Mouse (Mus musculus) embryonic facial prominence, embryonic 15.5 days (tissue): ENCODE data around the gene Mylk. TPM values are rescaled to one million over a fixed set of nuclear protein-coding genes. Genes with fewer than 3 reads are reported as not detected.

Experiments used
- ATAC-seq: fragments of 200-750 bp; cut with Nextera tagmentation; 2 replicates; pipeline ENCODE4 v1.8.0; 2017; ENCODE audit warnings: low read depth, moderate TSS enrichment; ENCODE audit not compliant: insufficient number of reproducible peaks, low FRiP score, low TSS enrichment
- H3K27ac ChIP-seq: fragments of 300-500 bp; sonication (generic); replicated peaks from 2 replicates; pipeline ENCODE4 v1.5.1; 2015; ENCODE audit warnings: mild to moderate bottlenecking, inconsistent platforms
- H3K27me3 ChIP-seq: fragments of 300-500 bp; sonication (generic); 2 replicates; pipeline ENCODE4 v1.6.1; 2015; ENCODE audit warnings: inconsistent platforms
- H3K36me3 ChIP-seq: fragments of 300-500 bp; sonication (generic); 2 replicates; pipeline ENCODE4 v1.6.1; 2015; ENCODE audit warnings: mild to moderate bottlenecking, inconsistent platforms
- H3K4me1 ChIP-seq: fragments of 300-500 bp; sonication (generic); 2 replicates; pipeline ENCODE4 v1.6.1; 2015; ENCODE audit warnings: inconsistent platforms
- H3K4me2 ChIP-seq: fragments of 300-500 bp; sonication (generic); replicated peaks from 2 replicates; pipeline ENCODE4 v1.6.1; 2015; ENCODE audit warnings: mild to moderate bottlenecking, inconsistent platforms
- H3K4me3 ChIP-seq: fragments of 300-500 bp; sonication (generic); replicated peaks from 2 replicates; pipeline ENCODE4 v1.5.1; 2015; ENCODE audit warnings: mild to moderate bottlenecking, inconsistent platforms
- H3K9ac ChIP-seq: fragments of 300-500 bp; sonication (generic); 2 replicates; pipeline ENCODE4 v1.6.1; 2015; ENCODE audit warnings: inconsistent platforms
- H3K9me3 ChIP-seq: fragments of 300-500 bp; sonication (generic); replicated peaks from 2 replicates; pipeline ENCODE4 v1.6.1; 2016; ENCODE audit warnings: inconsistent platforms
- WGBS: fragments of 180-500 bp; shearing (Covaris S2); methylation state at CpG from one replicate; pipeline ENCODE4 v1.1.7; 2015; 5-methylcytosine and 5-hydroxymethylcytosine counted together
- polyA plus RNA-seq: library from polyadenylated mRNA; unstranded; fragments of >200 nt; fragmentation: Nextera tagmentation; extraction: Ambion mirVana; gene quantifications from 2 replicates; pipeline ENCODE4 v1.2.1, GENCODE M21; 2015

The Mylk gene
- polyA plus RNA-seq, 1 experiment from 2014 or later: 28.1 TPM

DNA sequence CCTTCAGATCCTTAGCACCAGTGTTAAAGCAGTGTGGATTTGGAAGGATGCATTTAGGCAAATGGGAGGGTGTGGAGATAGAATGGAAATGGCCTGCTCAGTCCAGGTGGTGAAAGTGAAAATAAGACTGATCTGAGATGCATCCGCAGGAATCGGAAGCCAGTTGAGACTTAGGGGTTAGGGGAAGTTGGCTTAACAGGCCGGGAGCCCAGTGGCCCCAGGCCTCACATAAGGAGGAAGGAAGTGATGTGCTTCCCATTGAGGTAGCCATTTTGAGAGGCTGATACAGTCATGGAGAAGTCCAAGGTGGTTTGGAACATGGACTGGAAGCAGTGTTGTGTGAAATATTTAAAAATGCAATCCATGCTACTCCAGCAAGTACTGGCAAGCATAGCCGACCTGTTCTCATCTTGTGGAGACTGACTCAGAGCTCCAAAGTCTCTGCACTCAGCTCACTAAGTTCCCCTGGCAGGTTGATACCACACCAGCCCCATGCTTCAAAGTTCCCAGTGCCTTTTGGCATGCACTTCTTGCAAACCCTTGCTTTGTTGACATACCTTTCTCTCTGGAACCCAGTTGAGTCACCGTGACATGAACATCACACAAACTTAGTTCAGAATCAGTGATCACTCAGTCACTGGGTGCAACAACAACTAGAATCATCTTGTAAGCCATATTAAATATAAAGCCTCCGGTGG, 302.4 kb downstream of the Mylk start:
- no peak for ATAC-seq
- no peak overlapping the region for H3K9ac ChIP-seq
- no peak overlapping the region for H3K4me2 ChIP-seq
- no peak overlapping the region for H3K27ac ChIP-seq
- H3K27me3 ChIP-seq: no peaks in the 10 kb centered on the region
- H3K4me1 ChIP-seq: no peaks in the 10 kb centered on the region
- WGBS: 78% methylated on average over 6 of the region's 6 CpGs
- peaks cover 6% of the 10 kb centered on the region; the same call in 1 of the 2 replicates for H3K36me3 ChIP-seq
- H3K9me3 ChIP-seq: no peaks in the 10 kb centered on the region
- no peak overlapping the region for H3K4me3 ChIP-seq

DNA sequence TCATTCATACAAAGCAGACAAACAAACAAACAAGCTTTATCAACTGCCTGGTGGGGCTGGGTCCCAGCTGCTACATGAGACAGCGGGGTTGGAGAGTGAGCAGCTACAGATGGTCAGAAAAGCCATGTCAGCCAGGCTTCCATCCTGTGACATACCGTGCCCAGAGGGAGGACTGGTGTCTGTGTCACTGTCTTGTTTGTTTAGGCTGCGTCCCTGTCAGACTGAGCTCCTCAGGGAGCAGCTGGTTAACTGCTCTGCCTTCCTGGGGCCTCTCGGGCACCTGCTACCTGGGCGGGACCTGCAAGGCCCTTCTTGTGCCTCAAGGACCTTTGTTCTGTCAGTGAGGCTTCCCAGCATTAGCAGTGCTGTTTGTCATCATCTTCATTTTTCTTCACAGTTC, 306.1 kb downstream of the Mylk start:
- Histone ChIP-seq H3K9me3 (no peaks in the 10 kb centered on the region), H3K4me1 (no peaks in the 10 kb centered on the region), H3K9ac (no peak overlapping the region), H3K36me3 (peaks cover 4% of the 10 kb centered on the region; the same call in 1 of the 2 replicates), H3K4me3 (no peak overlapping the region), H3K4me2 (no peak overlapping the region), H3K27me3 (no peaks in the 10 kb centered on the region), H3K27ac (no peak overlapping the region)
- peak; percentile 76 for ATAC-seq
- 55% methylated on average over 5 of the region's 5 CpGs for WGBS

Other genes starting within 250 kb of the Mylk start
- gene Kalrn, start 171.7 kb upstream of the Mylk start, polyA plus RNA-seq: 12.7 and 14.3 TPM in 2 replicates
- gene Ropn1, start 95.3 kb upstream of the Mylk start, polyA plus RNA-seq: not detected in 2 replicates
- 5.7 and 6.2 TPM in 2 replicates for gene Ccdc14, start 54.6 kb upstream of the Mylk start, polyA plus RNA-seq